In the genomic region with DNA sequence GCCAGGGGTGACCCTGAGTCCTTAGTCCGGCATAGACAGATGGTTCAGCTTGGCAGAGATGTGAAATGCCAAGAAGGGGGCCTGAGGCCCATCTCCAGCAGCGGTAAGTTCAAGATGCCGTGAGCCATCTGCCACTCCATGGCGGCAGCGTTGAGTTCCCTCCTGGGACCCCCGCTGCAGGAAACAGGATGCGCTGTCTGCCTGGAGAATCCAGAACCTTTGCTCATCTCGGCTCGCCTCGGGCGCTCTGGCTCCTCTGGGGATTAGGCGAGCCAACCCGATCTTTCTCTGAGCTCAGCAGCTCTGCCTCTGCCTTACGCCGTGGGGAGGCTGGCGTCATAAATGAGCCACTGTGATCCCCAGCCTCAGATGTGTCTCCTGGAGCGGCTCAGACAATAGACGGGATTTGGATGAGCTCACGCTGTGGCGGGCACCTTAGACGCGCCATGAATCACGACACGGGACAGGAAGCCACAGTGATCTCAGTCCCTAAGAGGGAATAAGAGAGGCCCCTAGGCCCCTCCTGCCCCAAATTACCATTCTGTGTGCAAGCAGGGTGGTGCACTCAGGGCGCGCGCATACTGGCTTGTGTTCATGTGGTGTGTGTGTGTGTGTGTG, we compare ENCODE assay signal across 7 mouse cellular contexts.
A peak's percentile ranks its signal among the peaks of the same experiment; 100 is the strongest.
DNase-seq lines count a peak whose midpoint lies in the region; ATAC-seq and TF ChIP-seq lines count a peak whose summit lies in the region.

No protein-coding gene starts in this region.

- peak overlapping the region; percentile 53 for H3K4me2 ChIP-seq in embryonic facial prominence, embryonic 15.5 days (replicated peaks)
- H3K4me2 ChIP-seq in heart, postnatal 0 days (ENCODE audit: low read depth, low read length): peak overlapping the region; percentile 56
- peak overlapping the region; percentile 49 for H3K4me2 ChIP-seq in stomach, embryonic 14.5 days (replicated peaks; ENCODE audit: low read depth, low read length)

- peaks cover 39% of the 10 kb centered on the region for H3K4me1 ChIP-seq in embryonic facial prominence, embryonic 15.5 days
- peaks cover 13% of the 10 kb centered on the region; the same call in 1 of the 2 replicates for H3K4me1 ChIP-seq in heart, postnatal 0 days (ENCODE audit: control insufficient read depth, insufficient read depth)
- peaks cover 15% of the 10 kb centered on the region for H3K4me1 ChIP-seq in stomach, embryonic 14.5 days (ENCODE audit: control insufficient read depth, insufficient read depth, low read length)

- H3K9ac ChIP-seq in embryonic facial prominence, embryonic 15.5 days: no peak overlapping the region
- H3K9ac ChIP-seq in heart, postnatal 0 days (replicated peaks; ENCODE audit: low read depth, low read length): peak overlapping the region; percentile 26
- H3K9ac ChIP-seq in stomach, embryonic 14.5 days (replicated peaks; ENCODE audit: low read depth, low read length): no peak overlapping the region

- H3K27me3 ChIP-seq in Patski: no peaks in the 10 kb centered on the region
- no peaks in the 10 kb centered on the region for H3K27me3 ChIP-seq in embryonic facial prominence, embryonic 15.5 days
- peaks cover 5% of the 10 kb centered on the region; the same call in 1 of the 2 replicates for H3K27me3 ChIP-seq in heart, postnatal 0 days (ENCODE audit: control insufficient read depth, insufficient read depth, low read length)
- no peaks in the 10 kb centered on the region for H3K27me3 ChIP-seq in stomach, embryonic 14.5 days (ENCODE audit: control insufficient read depth, insufficient read depth, low read length)

- no peaks in the 10 kb centered on the region for H3K36me3 ChIP-seq in embryonic facial prominence, embryonic 15.5 days
- no peaks in the 10 kb centered on the region for H3K36me3 ChIP-seq in heart, postnatal 0 days (replicated peaks; ENCODE audit: control insufficient read depth, insufficient read depth, low read length)
- H3K36me3 ChIP-seq in stomach, embryonic 14.5 days (ENCODE audit: control insufficient read depth, insufficient read depth, low read length): no peaks in the 10 kb centered on the region

- peak; percentile 20 for DNase-seq in CD4-positive helper T cell, adult 2 months (ENCODE audit: low read depth, low spot score)
- DNase-seq in Patski (ENCODE audit: low read depth, low spot score): peak; percentile 100
- DNase-seq in heart, postnatal 0 days (ENCODE audit: low spot score): peak; percentile 55
- peak; percentile 60 to 80 for DNase-seq in kidney, postnatal 25 days

- ATAC-seq in Patski: peak; percentile 94
- peak; percentile 82 for ATAC-seq in embryonic facial prominence, embryonic 15.5 days (ENCODE audit: insufficient number of reproducible peaks, low FRiP score, low TSS enrichment, low read depth)
- ATAC-seq in heart, postnatal 0 days (ENCODE audit: insufficient read depth, low read depth): peak; percentile 67
- peak; percentile 50 for ATAC-seq in megakaryocyte progenitor cell, adult 5-6 weeks (replicated peaks; ENCODE audit: poor library complexity)
- ATAC-seq in stomach, embryonic 14.5 days (ENCODE audit: insufficient number of reproducible peaks, insufficient read depth, low FRiP score, low read depth): peak; percentile 20; the same call in 1 of the 2 replicates

- POLR2A ChIA-PET in Patski (lab: Charles Lee): interaction anchor here (1.0 to 1.2 kb wide), 2 partner anchors 16 to 42 kb away, joined by 3 to 4 read pairs; no protein-coding TSS in a partner anchor

- no peaks in the 10 kb centered on the region for H3K9me3 ChIP-seq in embryonic facial prominence, embryonic 15.5 days (replicated peaks)
- H3K9me3 ChIP-seq in heart, postnatal 0 days (replicated peaks; ENCODE audit: control insufficient read depth, low read length): no peaks in the 10 kb centered on the region
- no peaks in the 10 kb centered on the region for H3K9me3 ChIP-seq in stomach, embryonic 14.5 days (ENCODE audit: control insufficient read depth, low read depth, low read length)

- H3K27ac ChIP-seq in embryonic facial prominence, embryonic 15.5 days (replicated peaks): peak overlapping the region; percentile 88
- H3K27ac ChIP-seq in heart, postnatal 0 days (ENCODE audit: low read depth): peak overlapping the region; percentile 20; the same call in 1 of the 2 replicates
- H3K27ac ChIP-seq in stomach, embryonic 14.5 days (ENCODE audit: low read length): peak overlapping the region; percentile 4; the same call in 1 of the 2 replicates

- TF ChIP-seq EP300 in heart, postnatal 0 days (IDR thresholded peaks at IDR 0.05; ENCODE audit: low read depth): no peak

- in situ Hi-C loops in Patski (cut with MboI; ENCODE audit: low pct_unique_long_range_greater_than_20kb): loop anchor here (5.0 kb wide), 2 partner anchors 68 to 173 kb away; a partner anchor contains a TSS

- WGBS in embryonic facial prominence, embryonic 15.5 days: 2% methylated on average over 27 of the region's 27 CpGs
- WGBS in heart, postnatal 0 days: 3% methylated on average over 26 of the region's 27 CpGs
- WGBS in stomach, embryonic 14.5 days: 4% methylated on average over 27 of the region's 27 CpGs

- TF ChIP-seq CTCF in Patski (IDR thresholded peaks at IDR 0.05): no peak
- no peak for TF ChIP-seq CTCF in heart, postnatal 0 days (IDR thresholded peaks at IDR 0.05; ENCODE audit: low read depth)

- CTCF ChIA-PET in Patski (lab: Charles Lee): interaction anchor here (0.6 to 1.9 kb wide), 4 partner anchors 10 to 26 kb away, joined by 3 to 5 read pairs (median 4); no protein-coding TSS in a partner anchor

- peak overlapping the region; percentile 27 for H3K4me3 ChIP-seq in embryonic facial prominence, embryonic 15.5 days (replicated peaks)
- H3K4me3 ChIP-seq in heart, postnatal 0 days (ENCODE audit: low read depth, low read length): peak overlapping the region; percentile 28
- peak overlapping the region; percentile 8; the same call in 1 of the 2 replicates for H3K4me3 ChIP-seq in stomach, embryonic 14.5 days (ENCODE audit: low read depth, low read length)

Comparison
In these comparisons a context has a peak if more than half of its experiments do, and no peak if none do; other contexts are left out.
1. Peak in every context shown above with its lines: DNase-seq, ATAC-seq, H3K4me3 ChIP-seq and H3K27ac ChIP-seq.
2. DNase-seq: peak in every context shown above with its lines; median percentile 100 in Patski; 70 in kidney, postnatal 25 days; 55 in heart, postnatal 0 days; 20 in CD4-positive helper T cell, adult 2 months.
3. ATAC-seq: peak in every context shown above with its lines; median percentile 94 in Patski; 82 in embryonic facial prominence, embryonic 15.5 days; 67 in heart, postnatal 0 days; 50 in megakaryocyte progenitor cell, adult 5-6 weeks; 20 in stomach, embryonic 14.5 days.
4. H3K27ac ChIP-seq: peak in every context shown above with its lines; median percentile 88 in embryonic facial prominence, embryonic 15.5 days; 20 in heart, postnatal 0 days; 4 in stomach, embryonic 14.5 days.